Mouse (Mus musculus) layer of hippocampus, adult 8-10 months (tissue): ENCODE measurements around the gene Nin. TPM values are rescaled to one million over a fixed set of nuclear protein-coding genes. Genes with fewer than 3 reads are reported as not detected.

Experiments
- total RNA-seq, 4 experiments: library from RNA; stranded (reverse); gene quantifications; 2 replicates each; pipeline ENCODE4 v1.2.4; 2022

Nin gene
- total RNA-seq, 4 experiments from 2014 or later = 58.1 to 82.5 (median 66.6) TPM

Other genes with a start within 250 kb of the Nin start
- gene Atl1, start 221.1 kb downstream of the Nin start, total RNA-seq = 100 to 1,000 TPM; 177 to 196 (median 191) TPM
- gene Map4k5, start 220.5 kb downstream of the Nin start, total RNA-seq = 10 to 100 TPM; 42.6 to 49.5 (median 48.4) TPM
- 10 to 100 TPM; 19.2 to 20.3 (median 20.1) TPM for gene Sav1, start 126.7 kb downstream of the Nin start, total RNA-seq
- gene Abhd12b, start 40.4 kb upstream of the Nin start, total RNA-seq = not detected
- 1 to 10 TPM; 3.9 to 7.0 (median 4.8) TPM for gene Pygl, start 117.8 kb upstream of the Nin start, total RNA-seq
- gene Trim9, start 233.9 kb upstream of the Nin start, total RNA-seq = 100 to 1,000 TPM; 240 to 340 (median 277) TPM